Mouse (Mus musculus): ENCODE data around the gene Tmem131.

Gene Tmem131

DNA sequence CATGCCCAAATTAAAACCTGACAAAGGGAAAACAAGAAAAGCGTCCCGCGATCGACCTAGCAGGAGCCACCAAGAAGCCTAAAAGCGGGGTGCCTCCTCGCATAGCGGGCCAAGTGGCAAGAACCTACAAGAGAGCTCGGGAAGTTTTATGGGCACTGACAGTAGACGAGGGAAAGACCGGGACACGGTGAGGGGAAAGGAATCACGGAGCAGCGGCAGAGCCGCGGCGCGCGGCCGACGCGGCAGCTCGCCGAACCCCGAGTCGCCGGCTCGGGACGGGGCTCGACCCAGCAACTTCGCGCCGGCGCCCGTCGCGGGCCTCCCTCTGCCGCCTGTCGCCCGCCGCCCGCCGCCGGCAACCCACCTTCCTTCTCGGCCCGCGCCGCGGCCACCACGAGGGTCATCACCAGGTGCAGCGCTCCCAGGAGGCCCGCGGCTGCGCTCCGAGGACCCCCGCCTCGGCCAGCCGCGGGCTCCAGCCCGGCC lies 4.6 kb downstream of the Tmem131 start:
- DNase-seq (ENCODE audit: low spot score in 2 of 2): peak in 1 of 2 experiments; percentile 40

- no peak for DNase-seq (ENCODE audit: low spot score in 2 of 2)
Observed at GRCm38 (mm10) chr1:36938348-36938747, 5.1 kb downstream of the Tmem131 start.

DNA sequence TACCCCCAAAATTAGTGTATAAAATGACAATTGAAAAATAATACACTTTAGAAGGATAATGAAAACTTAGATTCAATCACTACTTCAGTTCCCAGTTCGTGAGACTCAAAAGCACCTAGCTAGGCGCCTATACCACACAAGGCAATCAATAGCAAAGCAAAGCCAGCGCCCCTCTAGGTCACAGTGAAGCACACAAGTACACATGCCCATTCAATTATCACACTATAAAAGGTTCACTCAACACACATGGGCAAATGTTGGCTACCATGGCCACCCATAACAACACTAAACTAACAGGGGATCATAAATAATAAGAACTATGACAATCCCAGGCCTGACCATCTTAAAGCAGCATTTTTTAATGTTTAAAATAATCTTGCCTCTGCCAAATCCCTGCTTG lies 5.8 kb downstream of the Tmem131 start:
- no peak for DNase-seq (ENCODE audit: low spot score in 2 of 2)

GRCm38 (mm10) chr1:36937015-36937414 lies 6.5 kb downstream of the Tmem131 start:
- no peak for DNase-seq (ENCODE audit: low spot score in 2 of 2)

DNA sequence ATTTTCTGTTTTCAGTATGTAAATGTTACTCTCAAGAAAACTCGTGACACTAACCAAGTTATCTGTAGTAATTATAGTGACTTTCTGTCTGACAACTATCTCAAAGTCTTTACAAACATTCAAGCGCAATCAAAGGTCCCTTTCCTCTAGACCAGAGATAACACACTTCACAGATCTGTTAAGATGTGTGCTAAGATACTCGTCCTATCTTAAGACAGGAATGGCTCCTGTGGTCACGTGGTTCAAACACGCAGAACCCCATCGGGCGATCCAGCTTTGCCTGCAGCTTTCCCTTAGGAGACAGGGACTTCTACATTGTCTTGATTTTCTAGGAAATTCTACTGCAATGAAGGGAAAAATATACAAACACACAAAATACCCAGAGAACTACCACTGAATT lies 6.9 kb downstream of the Tmem131 start:
- DNase-seq (ENCODE audit: low spot score in 2 of 2): no peak

DNA sequence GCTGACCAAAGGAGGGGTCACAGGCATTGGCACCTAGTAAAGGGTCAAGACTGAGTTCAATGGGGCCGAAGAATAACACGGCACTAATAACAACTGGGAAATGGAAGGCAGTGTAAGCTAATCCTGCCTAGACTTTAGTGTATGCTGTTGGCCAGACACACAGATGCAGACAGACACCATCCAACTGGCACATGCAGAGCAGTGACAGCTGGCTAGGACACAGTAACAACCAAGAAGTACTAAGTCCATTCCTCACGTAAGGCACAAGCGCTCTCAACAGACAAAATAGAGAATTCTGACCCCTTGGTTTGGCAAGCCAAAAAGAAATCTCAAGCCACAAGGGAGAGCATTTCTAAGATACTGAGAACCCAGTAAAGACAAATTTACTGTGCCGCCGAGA lies 8.7 kb downstream of the Tmem131 start:
- DNase-seq (ENCODE audit: low spot score in 2 of 2): no peak

DNA sequence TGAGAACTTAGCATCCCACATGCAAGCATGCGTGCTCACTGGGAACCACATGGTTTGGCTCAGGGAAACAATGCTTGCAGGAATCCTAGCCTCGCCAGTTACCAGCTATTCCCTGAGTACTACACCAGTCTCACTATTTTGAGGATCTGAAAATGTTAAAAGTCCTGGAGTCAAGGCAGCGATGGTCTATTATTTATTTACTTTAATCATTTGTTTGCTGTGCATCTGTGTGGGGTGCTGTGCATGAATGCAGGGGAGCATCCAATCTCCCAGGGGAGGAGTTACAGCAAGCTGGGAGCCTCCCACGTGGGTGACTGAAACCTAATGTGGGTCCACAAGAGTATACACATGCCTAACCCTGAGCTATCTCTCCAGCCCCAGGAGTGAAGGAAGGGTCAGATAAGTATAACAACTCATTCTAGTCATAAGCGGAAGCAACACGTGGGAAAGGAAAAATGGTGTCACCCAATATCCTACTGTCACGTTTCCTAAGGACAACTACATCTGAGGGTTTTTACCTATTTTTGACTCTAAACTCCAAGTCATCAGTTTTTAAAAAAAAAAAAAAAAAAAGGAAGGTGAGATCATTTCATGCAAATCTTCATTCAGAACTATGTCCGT lies 9.4 kb downstream of the Tmem131 start:
- DNase-seq (ENCODE audit: low spot score in 2 of 2): no peak

GRCm38 (mm10) chr1:36932231-36932630 lies 11.2 kb downstream of the Tmem131 start:
- no peak for DNase-seq (ENCODE audit: low spot score in 2 of 2)

- no peak for DNase-seq (ENCODE audit: low spot score in 2 of 2)
Observed at GRCm38 (mm10) chr1:36930911-36931310, 12.6 kb downstream of the Tmem131 start.

GRCm38 (mm10) chr1:36929996-36930395 lies 13.5 kb downstream of the Tmem131 start:
- no peak for DNase-seq (ENCODE audit: low spot score in 2 of 2)

DNA sequence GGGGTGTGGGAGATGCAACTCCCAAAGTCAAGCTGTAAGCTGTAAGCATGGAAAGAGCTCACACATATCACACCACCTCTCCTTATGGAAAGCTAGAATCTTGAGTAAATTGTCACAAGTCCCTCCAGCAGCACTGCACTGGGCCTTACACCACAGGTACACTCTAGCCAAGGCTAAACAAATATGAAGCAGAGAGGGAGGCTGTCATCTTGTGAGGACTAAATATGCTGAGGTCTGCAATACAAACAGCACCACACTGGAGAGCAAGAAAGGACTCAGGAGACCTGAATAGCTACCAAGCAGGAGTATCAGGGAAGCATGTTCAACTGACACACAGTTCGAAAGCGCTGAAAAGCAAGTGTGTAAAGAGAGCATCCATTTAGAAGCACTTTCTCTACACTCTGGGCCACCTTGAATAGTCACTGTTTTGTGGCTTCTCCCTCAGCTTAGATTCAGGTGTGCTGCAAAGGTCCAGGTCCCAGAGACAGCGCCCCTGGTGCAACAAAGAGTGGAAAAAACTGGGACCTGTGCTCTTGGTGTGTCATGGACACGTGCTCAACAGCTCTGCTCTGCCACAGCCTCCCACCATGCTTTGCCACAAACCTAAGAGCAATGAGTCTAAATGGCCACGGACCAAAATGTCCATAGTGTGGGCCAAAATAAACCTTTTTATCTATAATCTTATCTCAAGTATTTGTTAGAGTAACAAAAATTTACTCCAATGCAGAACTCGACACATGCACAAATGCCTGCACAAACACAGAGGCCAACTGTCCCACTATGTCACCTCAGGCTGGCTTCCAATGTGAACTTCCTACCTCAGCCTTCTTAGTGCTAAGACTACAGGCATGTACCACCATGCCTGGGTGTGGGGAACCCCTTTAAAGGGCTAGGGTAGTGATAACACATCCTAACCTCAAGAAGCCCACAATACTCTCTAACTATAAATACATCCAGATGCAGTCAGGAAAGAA lies 14.8 kb downstream of the Tmem131 start:
- no peak for DNase-seq (ENCODE audit: low spot score in 2 of 2)

- no peak for DNase-seq (ENCODE audit: low spot score in 2 of 2)
Observed at GRCm38 (mm10) chr1:36927569-36927968, 15.9 kb downstream of the Tmem131 start.

GRCm38 (mm10) chr1:36926738-36927137 lies 16.7 kb downstream of the Tmem131 start:
- no peak for DNase-seq (ENCODE audit: low spot score in 2 of 2)

GRCm38 (mm10) chr1:36926246-36926645 lies 17.2 kb downstream of the Tmem131 start:
- DNase-seq (ENCODE audit: low spot score in 2 of 2): no peak

DNA sequence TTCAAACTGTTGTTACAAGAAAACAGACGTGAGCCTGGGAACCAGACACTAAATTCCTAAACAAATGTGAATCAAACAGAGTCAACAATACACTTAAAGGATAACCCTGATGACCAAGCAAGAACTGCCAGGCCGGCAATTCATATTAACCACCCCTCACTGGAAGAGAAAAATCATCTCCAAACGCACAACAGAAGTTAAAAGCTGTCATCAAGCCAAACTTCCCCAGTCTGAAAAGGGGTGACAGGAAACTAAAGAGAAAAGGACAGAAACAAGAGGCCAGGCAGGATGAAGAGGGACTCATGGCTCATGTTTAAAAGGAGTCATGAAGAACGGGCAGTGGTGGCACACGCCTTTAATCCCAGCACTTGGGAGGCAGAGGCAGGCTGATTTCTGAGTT lies 17.7 kb downstream of the Tmem131 start:
- DNase-seq (ENCODE audit: low spot score in 2 of 2): no peak

- DNase-seq (ENCODE audit: low spot score in 2 of 2): no peak
Observed at GRCm38 (mm10) chr1:36924853-36925252, 18.6 kb downstream of the Tmem131 start.

GRCm38 (mm10) chr1:36923911-36924310 lies 19.6 kb downstream of the Tmem131 start:
- no peak for DNase-seq (ENCODE audit: low spot score in 2 of 2)

- no peak for DNase-seq (ENCODE audit: low spot score in 2 of 2)
Observed at GRCm38 (mm10) chr1:36922623-36923421, 20.6 kb downstream of the Tmem131 start.

- DNase-seq (ENCODE audit: low spot score in 2 of 2): no peak
Observed at GRCm38 (mm10) chr1:36921614-36922393, 21.7 kb downstream of the Tmem131 start.

GRCm38 (mm10) chr1:36920726-36921125 lies 22.7 kb downstream of the Tmem131 start:
- DNase-seq (ENCODE audit: low spot score in 2 of 2): no peak

DNA sequence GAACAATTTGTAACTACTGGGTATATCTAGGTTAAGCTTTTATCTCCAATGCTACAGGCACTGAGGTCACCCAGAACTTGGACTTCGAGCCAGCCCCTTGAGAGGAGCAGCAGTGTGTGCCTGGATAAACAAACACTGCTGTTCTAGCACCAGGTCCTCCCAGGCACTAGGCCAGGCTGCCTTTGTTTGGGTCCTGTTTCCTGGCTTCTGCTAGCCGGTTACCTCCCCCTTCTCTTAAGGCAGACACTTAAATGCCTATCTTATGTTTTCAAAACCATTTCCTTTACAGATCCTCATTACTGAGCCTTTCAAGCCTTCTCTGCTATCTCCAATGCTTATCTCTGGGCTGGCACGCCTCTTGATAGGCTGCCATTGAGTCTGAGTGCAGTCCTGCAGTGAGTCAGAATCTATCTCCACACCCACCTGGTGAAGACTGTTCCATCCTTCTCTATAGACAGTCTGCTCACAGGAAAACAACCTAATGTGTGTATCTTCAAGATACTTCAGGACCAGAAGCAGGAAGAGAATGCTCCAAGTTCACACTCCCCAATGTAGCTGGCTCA lies 23.2 kb downstream of the Tmem131 start:
- DNase-seq (ENCODE audit: low spot score in 2 of 2): no peak
